In genomic region chr7:109536451-109536946, GRCm38 (mm10) we compare ENCODE assay signal across 8 mouse cellular contexts. TPM values are rescaled to one million over a fixed set of nuclear protein-coding genes. Genes with fewer than 3 reads are reported as not detected.
A peak's percentile ranks its signal among the peaks of the same experiment; 100 is the strongest.
DNase-seq lines count a peak whose midpoint lies in the region; ATAC-seq and TF ChIP-seq lines count a peak whose summit lies in the region.

No protein-coding gene starts in this region.

- no peak overlapping the region for H3K4me2 ChIP-seq in hindbrain, embryonic 11.5 days (replicated peaks; ENCODE audit: low read depth, low read length)
- no peak overlapping the region for H3K4me2 ChIP-seq in hindbrain, postnatal 0 days (ENCODE audit: low read depth, low read length)

- H3K36me3 ChIP-seq in hindbrain, embryonic 10.5 days = peaks cover 88% of the 10 kb centered on the region
- no peaks in the 10 kb centered on the region; the same call in 1 of the 2 replicates for H3K36me3 ChIP-seq in hindbrain, embryonic 11.5 days (ENCODE audit: control insufficient read depth, insufficient read depth, low read length)
- H3K36me3 ChIP-seq in hindbrain, postnatal 0 days (ENCODE audit: insufficient read depth, low read length) = peaks cover 8% of the 10 kb centered on the region; the same call in 1 of the 2 replicates

- no peak overlapping the region for H3K4me3 ChIP-seq in hindbrain, embryonic 10.5 days
- no peak overlapping the region for H3K4me3 ChIP-seq in hindbrain, embryonic 11.5 days (ENCODE audit: low read depth, low read length)
- H3K4me3 ChIP-seq in hindbrain, postnatal 0 days (ENCODE audit: low read length) = no peak overlapping the region

- no peak for ATAC-seq in hindbrain, embryonic 11.5 days (ENCODE audit: low FRiP score)
- ATAC-seq in hindbrain, postnatal 0 days = peak; percentile 83
- no peak for ATAC-seq in frontal cortex, adult (ENCODE audit: low TSS enrichment)

- no peak for DNase-seq in hindbrain, embryonic 10.5 days (ENCODE audit: low spot score)
- no peak for DNase-seq in hindbrain, embryonic 11.5 days (ENCODE audit: low spot score)
- DNase-seq in brain, embryonic 18.5 days (ENCODE audit: low read depth, low spot score) = peak; percentile 37
- DNase-seq in gastrocnemius, adult 18-20 months (ENCODE audit: low spot score) = peak; percentile 72
- peak; percentile 76 for DNase-seq in hindbrain, postnatal 0 days (ENCODE audit: low spot score)
- DNase-seq in lung, postnatal 4 days = peak; percentile 71 to 86
- DNase-seq in c-Kit-positive CD71-positive TER-119-positive erythroid progenitor cells, embryonic 14.5 days (ENCODE audit: low spot score) = no peak

- H3K4me1 ChIP-seq in hindbrain, embryonic 10.5 days (replicated peaks) = no peaks in the 10 kb centered on the region
- H3K4me1 ChIP-seq in hindbrain, embryonic 11.5 days (replicated peaks; ENCODE audit: control insufficient read depth, insufficient read depth, low read length) = no peaks in the 10 kb centered on the region
- H3K4me1 ChIP-seq in hindbrain, postnatal 0 days (ENCODE audit: insufficient read depth, low read length) = no peaks in the 10 kb centered on the region

- TF ChIP-seq CTCF in hindbrain, postnatal 0 days (IDR thresholded peaks at IDR 0.05; ENCODE audit: low read depth) = 0 out of 2 replicates have a peak, but pooled peaks have one; percentile 0

- H3K9ac ChIP-seq in hindbrain, embryonic 11.5 days (ENCODE audit: low read depth, low read length) = no peak overlapping the region
- no peak overlapping the region for H3K9ac ChIP-seq in hindbrain, postnatal 0 days (replicated peaks; ENCODE audit: low read length)

- H3K9me3 ChIP-seq in hindbrain, embryonic 10.5 days = no peaks in the 10 kb centered on the region
- no peaks in the 10 kb centered on the region for H3K9me3 ChIP-seq in hindbrain, embryonic 11.5 days (ENCODE audit: control insufficient read depth, low read length)
- H3K9me3 ChIP-seq in hindbrain, postnatal 0 days (ENCODE audit: low read length) = no peaks in the 10 kb centered on the region

- H3K27me3 ChIP-seq in hindbrain, embryonic 10.5 days (ENCODE audit: insufficient read depth, poor library complexity, severe bottlenecking) = no peaks in the 10 kb centered on the region
- H3K27me3 ChIP-seq in hindbrain, embryonic 11.5 days (ENCODE audit: control insufficient read depth, insufficient read depth, low read length) = no peaks in the 10 kb centered on the region
- H3K27me3 ChIP-seq in hindbrain, postnatal 0 days (ENCODE audit: insufficient read depth, low read length) = no peaks in the 10 kb centered on the region

- H3K27ac ChIP-seq in hindbrain, embryonic 10.5 days = peak overlapping the region; percentile 36; the same call in 1 of the 2 replicates
- no peak overlapping the region for H3K27ac ChIP-seq in hindbrain, embryonic 11.5 days (ENCODE audit: low read depth, low read length)
- peak overlapping the region; percentile 22 for H3K27ac ChIP-seq in hindbrain, postnatal 0 days

- 67% methylated on average over 4 of the region's 4 CpGs for WGBS in hindbrain, embryonic 10.5 days
- WGBS in hindbrain, embryonic 11.5 days = 60% methylated on average over 4 of the region's 4 CpGs
- WGBS in hindbrain, postnatal 0 days = 28% methylated on average over 4 of the region's 4 CpGs

RNA-seq across cellular contexts. Expression of gene Rpl27a, which starts 17.6 kb away (rescaled TPM):
- 101 and 126 TPM in 2 replicates for polyA plus RNA-seq in hindbrain, embryonic 10.5 days (2016; fragmentation: Nextera tagmentation; extraction: Ambion mirVana)
- polyA plus RNA-seq in hindbrain, embryonic 11.5 days (2014; fragmentation: Nextera tagmentation; extraction: Ambion mirVana) = 110 and 124 TPM in 2 replicates
- total RNA-seq in gastrocnemius, adult 18-20 months (2021) = 10 to 100 TPM; 80.7 to 81.0 TPM
- 337 and 346 TPM in 2 replicates for total RNA-seq in hindbrain, postnatal 0 days (2014; rRNA removed)
- polyA plus RNA-seq in hindbrain, postnatal 0 days (2015; fragmentation: Nextera tagmentation; extraction: Ambion mirVana) = 100 and 104 TPM in 2 replicates

RNA-seq across cellular contexts. Expression of gene Trim66, which starts 28.6 kb away (rescaled TPM):
- 0.07 and 0.08 TPM in 2 replicates for polyA plus RNA-seq in hindbrain, embryonic 10.5 days (2016; fragmentation: Nextera tagmentation; extraction: Ambion mirVana)
- polyA plus RNA-seq in hindbrain, embryonic 11.5 days (2014; fragmentation: Nextera tagmentation; extraction: Ambion mirVana) = 0.08 and 0.14 TPM in 2 replicates
- total RNA-seq in gastrocnemius, adult 18-20 months (2021) = under 1 TPM; 0.07 to 0.09 TPM
- 2.9 and 4.5 TPM in 2 replicates for total RNA-seq in hindbrain, postnatal 0 days (2014; rRNA removed)
- 0.61 and 0.73 TPM in 2 replicates for polyA plus RNA-seq in hindbrain, postnatal 0 days (2015; fragmentation: Nextera tagmentation; extraction: Ambion mirVana)

Comparison
In these comparisons a context has a peak if more than half of its experiments do, and no peak if none do; other contexts are left out.
1. DNase-seq: peak in brain, embryonic 18.5 days (single experiment), gastrocnemius, adult 18-20 months (single experiment), hindbrain, postnatal 0 days (single experiment) and lung, postnatal 4 days (2 of 2); none in hindbrain, embryonic 10.5 days (single experiment), hindbrain, embryonic 11.5 days (single experiment) and c-Kit-positive CD71-positive TER-119-positive erythroid progenitor cells, embryonic 14.5 days (single experiment).